Mouse (Mus musculus) kidney, embryonic 16.5 days (tissue): ENCODE measurements around the gene Gabra2. TPM values are rescaled to one million over a fixed set of nuclear protein-coding genes. Genes with fewer than 3 reads are reported as not detected.
A peak's percentile ranks its signal among the peaks of the same experiment; 100 is the strongest.

Source experiments
- ATAC-seq: fragments of 200-750 bp; cut with Nextera tagmentation; 2 replicates; pipeline ENCODE4 v1.8.0; 2017; ENCODE audit warnings: moderate TSS enrichment; ENCODE audit not compliant: low FRiP score, low TSS enrichment
- H3K27ac ChIP-seq: fragments of 300-500 bp; sonication (generic); 2 replicates; pipeline ENCODE4 v1.5.1; 2014; ENCODE audit warnings: low read length
- H3K27me3 ChIP-seq: fragments of 300-500 bp; sonication (generic); 2 replicates; pipeline ENCODE4 v1.6.1; 2014; ENCODE audit warnings: low read length, control low read depth, mixed read lengths; ENCODE audit not compliant: insufficient read depth
- H3K36me3 ChIP-seq: fragments of 300-500 bp; sonication (generic); 2 replicates; pipeline ENCODE4 v1.6.1; 2014; ENCODE audit warnings: low read length, control low read depth, mixed read lengths; ENCODE audit not compliant: insufficient read depth
- H3K4me1 ChIP-seq: fragments of 300-500 bp; sonication (generic); 2 replicates; pipeline ENCODE4 v1.6.1; 2014; ENCODE audit warnings: low read length, control low read depth, mixed read lengths; ENCODE audit not compliant: insufficient read depth
- H3K4me2 ChIP-seq: fragments of 300-500 bp; sonication (generic); replicated peaks from 2 replicates; pipeline ENCODE4 v1.6.1; 2014; ENCODE audit warnings: low read depth, low read length
- H3K4me3 ChIP-seq: fragments of 300-500 bp; sonication (generic); 2 replicates; pipeline ENCODE4 v1.5.1; 2014; ENCODE audit warnings: mild to moderate bottlenecking, low read length
- H3K9ac ChIP-seq: fragments of 300-500 bp; sonication (generic); replicated peaks from 2 replicates; pipeline ENCODE4 v1.6.1; 2014; ENCODE audit warnings: low read length
- H3K9me3 ChIP-seq: fragments of 300-500 bp; sonication (generic); 2 replicates; pipeline ENCODE4 v1.6.1; 2016; ENCODE audit warnings: low read length, control low read depth
- WGBS: fragments of 180-500 bp; shearing (Covaris S2); extraction: QIAGEN DNeasy Blood & Tissue Kit; methylation state at CpG from one replicate; pipeline ENCODE4 v1.1.7; 2014; 5-methylcytosine and 5-hydroxymethylcytosine counted together
- polyA plus RNA-seq: library from polyadenylated mRNA; unstranded; fragments of >200 nt; fragmentation: Nextera tagmentation; extraction: Ambion mirVana; gene quantifications from 2 replicates; pipeline ENCODE4 v1.2.1, GENCODE M21; 2015

The Gabra2 gene
- polyA plus RNA-seq, 1 experiment from 2014 or later: 1.7 TPM

DNA sequence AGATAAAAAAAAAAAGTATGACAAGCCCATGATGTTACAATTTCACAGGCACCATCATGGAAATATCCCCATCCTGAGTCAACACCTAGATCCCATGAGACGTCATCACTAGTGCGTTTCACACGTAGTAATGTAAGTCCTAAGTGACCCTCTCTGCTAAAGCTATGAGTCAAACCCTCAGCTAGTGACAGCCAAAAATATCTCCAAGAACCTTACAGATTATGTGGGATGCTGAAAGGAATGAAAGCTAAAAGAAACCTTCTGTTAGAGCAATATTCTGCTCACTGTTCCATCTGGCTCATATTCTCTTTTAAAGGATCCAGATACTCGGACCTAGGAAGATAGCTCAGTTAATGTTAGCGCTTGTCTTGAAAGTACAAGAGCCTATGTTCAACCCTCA lies 16.8 kb downstream of the Gabra2 start:
- Histone ChIP-seq H3K4me3 (no peak overlapping the region), H3K36me3 (no peaks in the 10 kb centered on the region), H3K9me3 (no peaks in the 10 kb centered on the region), H3K4me1 (no peaks in the 10 kb centered on the region), H3K4me2 (no peak overlapping the region), H3K27me3 (no peaks in the 10 kb centered on the region), H3K9ac (no peak overlapping the region), H3K27ac (no peak overlapping the region)
- no peak for ATAC-seq
- 89% methylated on average over 5 of the region's 5 CpGs for WGBS

DNA sequence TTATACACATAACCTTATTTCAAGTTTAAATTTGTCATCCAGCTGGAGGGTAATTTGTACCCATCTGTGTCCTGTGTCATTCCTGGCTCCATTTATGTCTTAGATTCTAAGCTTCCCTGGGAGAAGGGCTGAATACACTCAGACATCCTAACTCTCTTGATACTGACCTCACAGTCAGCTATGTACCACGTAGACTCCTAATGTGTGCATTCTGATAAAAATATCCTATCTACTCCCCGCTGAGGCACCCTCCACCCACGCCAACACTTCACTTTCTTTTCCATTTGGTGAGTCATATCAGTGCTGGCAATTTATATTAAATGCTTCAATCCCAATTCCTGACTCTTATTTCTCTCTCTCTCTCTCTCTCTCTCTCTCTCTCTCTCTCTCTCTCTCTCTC lies 34.0 kb downstream of the Gabra2 start:
- Histone ChIP-seq H3K27ac (no peak overlapping the region), H3K9me3 (no peaks in the 10 kb centered on the region), H3K9ac (no peak overlapping the region), H3K27me3 (no peaks in the 10 kb centered on the region), H3K4me2 (no peak overlapping the region), H3K36me3 (no peaks in the 10 kb centered on the region), H3K4me1 (0 out of 2 replicates have a peak, but pooled peaks cover 5% of the 10 kb centered on the region), H3K4me3 (no peak overlapping the region)
- ATAC-seq: no peak
- 78% methylated on average over 3 of the region's 3 CpGs for WGBS

DNA sequence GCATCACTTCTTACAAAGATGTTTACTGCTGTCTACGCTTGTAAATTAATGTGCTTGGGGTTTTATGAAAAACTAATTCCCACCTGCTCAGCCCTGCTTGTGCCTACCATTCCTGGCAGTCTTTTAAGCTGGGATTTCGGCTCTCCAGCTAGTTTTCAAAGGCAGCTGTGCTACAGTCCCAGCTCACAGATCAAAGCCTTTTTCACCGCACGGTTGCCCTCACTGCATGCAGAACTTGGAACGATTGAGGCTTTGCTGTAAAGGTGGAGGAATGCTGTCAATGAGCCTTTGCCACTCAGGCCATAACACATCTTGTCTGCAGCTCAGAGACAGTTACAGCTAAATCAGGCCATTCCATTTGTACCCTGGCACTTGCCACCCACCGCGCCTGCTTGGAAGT lies 37.6 kb downstream of the Gabra2 start:
- Histone ChIP-seq H3K27ac (no peak overlapping the region), H3K9me3 (no peaks in the 10 kb centered on the region), H3K4me2 (no peak overlapping the region), H3K27me3 (no peaks in the 10 kb centered on the region), H3K9ac (no peak overlapping the region), H3K4me1 (0 out of 2 replicates have a peak, but pooled peaks cover 5% of the 10 kb centered on the region), H3K36me3 (no peaks in the 10 kb centered on the region), H3K4me3 (no peak overlapping the region)
- peak; percentile 89 for ATAC-seq
- 19% methylated on average over 7 of the region's 7 CpGs for WGBS

DNA sequence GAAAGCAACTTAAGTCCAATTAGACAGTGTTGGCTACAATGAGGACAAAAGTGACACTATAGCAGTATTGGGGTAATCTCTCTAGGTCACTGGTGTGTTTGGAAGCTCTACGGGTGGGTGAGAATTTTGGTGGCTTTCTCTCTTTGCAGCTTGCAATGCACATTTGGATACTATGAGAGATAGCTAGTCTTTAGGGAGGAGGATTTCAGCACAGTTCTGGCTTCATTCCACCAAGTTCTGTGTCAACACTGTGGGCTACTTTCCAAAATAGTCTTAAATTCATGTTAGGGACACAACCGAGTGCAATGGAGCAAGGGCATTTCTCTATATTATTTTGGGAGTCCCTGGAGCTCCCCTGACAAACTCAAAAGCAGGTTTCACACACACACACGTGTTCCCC lies 58.3 kb downstream of the Gabra2 start:
- Histone ChIP-seq H3K36me3 (no peaks in the 10 kb centered on the region), H3K27me3 (no peaks in the 10 kb centered on the region), H3K9me3 (no peaks in the 10 kb centered on the region), H3K4me2 (no peak overlapping the region), H3K4me3 (no peak overlapping the region), H3K4me1 (no peaks in the 10 kb centered on the region), H3K9ac (no peak overlapping the region), H3K27ac (no peak overlapping the region)
- ATAC-seq: no peak
- 57% methylated on average over 3 of the region's 3 CpGs for WGBS

DNA sequence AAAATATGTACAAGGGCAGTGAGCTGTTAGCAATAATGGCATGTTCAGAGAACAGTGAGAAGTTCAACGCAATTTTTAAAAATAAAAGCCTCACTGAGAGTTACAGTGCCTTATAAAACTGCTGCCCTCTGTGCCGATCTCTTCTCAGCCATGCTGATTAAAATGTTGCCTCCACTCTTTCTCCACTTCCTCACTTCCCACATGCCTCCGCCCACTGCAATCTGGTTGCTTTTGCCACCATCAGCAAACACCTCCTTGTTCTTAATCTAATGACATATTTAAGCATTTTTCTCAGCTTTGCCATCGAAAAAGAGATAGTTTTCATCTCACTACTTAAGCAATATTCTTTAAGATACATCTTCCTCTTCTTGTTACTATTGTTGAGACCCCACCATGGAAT lies 69.7 kb downstream of the Gabra2 start:
- 79% methylated on average over 4 of the region's 4 CpGs for WGBS
- no peak for ATAC-seq
- H3K4me1 ChIP-seq: no peaks in the 10 kb centered on the region
- H3K36me3 ChIP-seq: no peaks in the 10 kb centered on the region
- H3K4me2 ChIP-seq: no peak overlapping the region
- no peaks in the 10 kb centered on the region for H3K27me3 ChIP-seq
- H3K9me3 ChIP-seq: no peaks in the 10 kb centered on the region
- H3K4me3 ChIP-seq: no peak overlapping the region
- H3K27ac ChIP-seq: no peak overlapping the region
- H3K9ac ChIP-seq: no peak overlapping the region

DNA sequence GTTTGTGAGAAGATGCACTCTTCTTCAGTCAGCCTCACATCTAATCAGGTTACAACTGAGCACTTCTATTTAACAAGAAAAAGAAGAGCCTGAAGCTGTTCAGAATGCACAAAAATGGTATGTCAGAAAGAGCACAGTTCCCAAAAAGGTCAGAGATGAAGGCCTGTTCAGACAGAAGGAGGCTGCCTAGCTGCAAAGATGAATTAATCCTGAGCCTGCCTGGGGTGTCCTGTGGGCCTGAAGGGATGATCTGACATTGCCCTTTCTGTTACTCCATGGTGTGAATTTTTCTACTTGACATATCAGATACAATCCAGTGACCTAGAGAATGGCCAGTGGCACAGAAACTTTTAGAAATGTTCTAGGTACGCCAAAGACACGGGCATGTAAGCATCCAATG lies 83.9 kb downstream of the Gabra2 start:
- no peaks in the 10 kb centered on the region for H3K4me1 ChIP-seq
- no peak overlapping the region for H3K4me2 ChIP-seq
- no peaks in the 10 kb centered on the region for H3K27me3 ChIP-seq
- ATAC-seq: no peak
- H3K27ac ChIP-seq: no peak overlapping the region
- no peaks in the 10 kb centered on the region for H3K9me3 ChIP-seq
- H3K9ac ChIP-seq: no peak overlapping the region
- no peaks in the 10 kb centered on the region for H3K36me3 ChIP-seq
- WGBS: 84% methylated on average over 2 of the region's 2 CpGs
- no peak overlapping the region for H3K4me3 ChIP-seq

DNA sequence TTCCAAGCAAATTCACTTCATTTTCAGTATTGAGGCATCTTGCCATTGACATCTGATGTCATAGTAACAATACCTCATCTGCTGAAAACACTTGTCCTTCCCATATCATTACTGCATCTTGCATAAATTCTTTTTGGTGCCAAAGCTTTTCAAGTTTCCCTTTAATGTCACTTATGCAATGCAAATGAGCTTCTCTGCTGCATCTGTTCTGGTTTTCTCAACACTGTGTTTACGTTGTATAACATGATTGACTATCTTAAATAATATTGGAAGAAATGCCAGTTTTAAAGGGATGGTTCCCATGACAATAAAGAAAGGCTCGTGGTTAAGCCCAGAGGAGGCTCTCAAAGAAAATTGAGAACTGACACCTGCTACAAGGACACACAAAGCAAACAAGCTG lies 84.4 kb downstream of the Gabra2 start:
- Histone ChIP-seq H3K4me2 (no peak overlapping the region), H3K9me3 (no peaks in the 10 kb centered on the region), H3K27me3 (no peaks in the 10 kb centered on the region), H3K4me3 (no peak overlapping the region), H3K27ac (no peak overlapping the region), H3K36me3 (no peaks in the 10 kb centered on the region), H3K4me1 (no peaks in the 10 kb centered on the region), H3K9ac (no peak overlapping the region)
- ATAC-seq: no peak
- 57% methylated on average over 2 of the region's 2 CpGs for WGBS

DNA sequence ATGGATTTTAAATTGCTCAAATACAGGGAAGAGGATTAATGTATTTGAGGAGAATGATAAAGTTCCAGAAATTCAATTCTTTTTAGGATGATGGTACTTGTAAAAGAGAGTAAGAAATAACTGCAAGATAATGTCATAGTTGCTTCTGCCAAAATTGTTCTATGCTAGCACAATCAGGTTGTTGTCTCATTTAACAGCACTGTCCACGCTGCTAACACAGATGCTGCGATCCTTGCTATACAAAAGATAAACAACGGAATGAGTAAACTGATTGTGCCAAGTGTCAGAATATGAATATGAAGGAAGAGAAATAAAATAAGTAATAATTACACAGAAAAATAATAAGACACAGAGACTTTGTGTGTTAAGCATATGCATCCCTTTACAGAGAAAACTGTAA lies 84.9 kb downstream of the Gabra2 start:
- no peak overlapping the region for H3K9ac ChIP-seq
- 89% methylated on average over 3 of the region's 3 CpGs for WGBS
- H3K4me3 ChIP-seq: no peak overlapping the region
- H3K4me1 ChIP-seq: no peaks in the 10 kb centered on the region
- no peaks in the 10 kb centered on the region for H3K9me3 ChIP-seq
- no peak overlapping the region for H3K27ac ChIP-seq
- no peaks in the 10 kb centered on the region for H3K27me3 ChIP-seq
- no peak for ATAC-seq
- no peak overlapping the region for H3K4me2 ChIP-seq
- no peaks in the 10 kb centered on the region for H3K36me3 ChIP-seq

DNA sequence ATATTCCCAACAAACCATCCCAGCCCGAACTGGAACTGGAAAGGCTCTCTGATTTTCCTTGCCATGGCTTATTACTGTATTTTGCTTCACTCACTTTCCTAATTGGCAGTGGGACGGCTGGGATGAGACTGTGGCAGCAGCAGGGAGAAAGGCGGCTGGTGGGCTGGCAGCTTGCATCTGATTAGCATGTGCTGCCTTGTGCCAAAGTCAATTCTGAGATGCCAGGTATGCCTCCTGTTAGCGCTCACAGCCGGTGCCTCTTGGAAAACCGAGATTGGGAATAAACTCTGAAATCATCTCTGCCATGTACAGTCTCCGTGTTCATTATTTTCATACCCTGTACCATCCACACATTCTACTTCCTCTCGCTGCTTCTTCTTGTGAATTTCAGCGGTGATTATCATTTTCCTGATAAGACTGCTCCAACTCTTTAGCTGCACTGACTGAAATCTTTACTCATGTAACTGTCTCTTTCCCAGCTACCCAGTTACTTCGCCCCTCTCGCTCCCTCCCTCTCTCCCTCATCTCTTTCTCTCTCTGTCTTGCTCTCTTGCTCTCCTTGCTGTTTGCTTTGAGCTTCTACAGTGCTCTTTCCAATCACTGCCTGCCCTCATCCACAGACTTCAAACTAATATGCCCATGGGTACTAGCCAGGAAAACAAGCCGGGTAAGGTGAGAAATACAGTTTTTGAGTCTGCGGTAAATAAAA lies 99.9 kb downstream of the Gabra2 start:
- no peaks in the 10 kb centered on the region for H3K9me3 ChIP-seq
- 78% methylated on average over 13 of the region's 13 CpGs for whole genome bisulfite sequencing
- ATAC-seq: no peak
- no peak overlapping the region for H3K27ac ChIP-seq
- no peaks in the 10 kb centered on the region for H3K36me3 ChIP-seq
- no peak overlapping the region for H3K4me3 ChIP-seq
- no peaks in the 10 kb centered on the region for H3K4me1 ChIP-seq
- no peak overlapping the region for H3K4me2 ChIP-seq
- no peaks in the 10 kb centered on the region for H3K27me3 ChIP-seq
- no peak overlapping the region for H3K9ac ChIP-seq

GRCm38 (mm10) chr5:70993281-70993680 lies 102.4 kb downstream of the Gabra2 start:
- Histone ChIP-seq H3K4me1 (no peaks in the 10 kb centered on the region), H3K9me3 (no peaks in the 10 kb centered on the region), H3K27ac (no peak overlapping the region), H3K4me3 (no peak overlapping the region), H3K9ac (no peak overlapping the region), H3K4me2 (no peak overlapping the region), H3K27me3 (no peaks in the 10 kb centered on the region), H3K36me3 (no peaks in the 10 kb centered on the region)
- ATAC-seq: no peak
- 66% methylated on average over 2 of the region's 2 CpGs for WGBS
